Mouse (Mus musculus) MEL (cell line): ENCODE measurements around the gene 1700023F06Rik. TPM values are rescaled to one million over a fixed set of nuclear protein-coding genes. Genes with fewer than 3 reads are reported as not detected.

Experiments used
- DNase-seq: peaks from one replicate; pipeline ENCODE4 v3.0.0; 2011; ENCODE audit warnings: low read depth, low spot score
- H3K27ac ChIP-seq: 2 replicates; pipeline ENCODE4 v1.5.1; 2012; ENCODE audit warnings: low read depth, mild to moderate bottlenecking, control low read depth, low read length, moderate library complexity; ENCODE audit not compliant: control insufficient read depth
- H3K27me3 ChIP-seq, 2 experiments: fragments of 150-350 bp in 1 of 2; sonication (generic) in 1 of 2; 2 replicates each; pipeline ENCODE4 v1.6.1; 2012; ENCODE audit warnings: low read length in 2 of 2, mild to moderate bottlenecking in 2 of 2, improper control_type of control experiment in 1 of 2, moderate library complexity in 1 of 2; ENCODE audit not compliant: insufficient read depth in 2 of 2, control insufficient read depth in 1 of 2
- H3K36me3 ChIP-seq, 2 experiments: 2 replicates each; pipeline ENCODE4 v1.6.1; 2012 to 2014; ENCODE audit warnings: low read length in 2 of 2, improper control_type of control experiment in 1 of 2, inconsistent platforms in 1 of 2, mild to moderate bottlenecking in 1 of 2; ENCODE audit not compliant: insufficient read depth in 2 of 2, control insufficient read depth in 1 of 2
- H3K4me1 ChIP-seq, 2 experiments: fragments of 150-350 bp in 1 of 2; sonication (generic) in 1 of 2; 2 replicates each; pipeline ENCODE4 v1.6.1; 2012; ENCODE audit warnings: low read length in 2 of 2, improper control_type of control experiment in 1 of 2, mild to moderate bottlenecking in 1 of 2; ENCODE audit not compliant: insufficient read depth in 2 of 2, control insufficient read depth in 1 of 2
- H3K4me3 ChIP-seq, 2 experiments: fragments of 150-350 bp in 1 of 2; sonication (generic) in 1 of 2; 2 replicates each; pipeline ENCODE4 v1.5.1; 2012; ENCODE audit warnings: low read depth in 2 of 2, low read length in 2 of 2, mild to moderate bottlenecking in 2 of 2, moderate library complexity in 2 of 2, control low read depth in 1 of 2, improper control_type of control experiment in 1 of 2; ENCODE audit not compliant: control insufficient read depth in 1 of 2, insufficient read depth in 1 of 2
- H3K79me2 ChIP-seq: 2 replicates; pipeline ENCODE4 v1.6.1; 2012; ENCODE audit warnings: mild to moderate bottlenecking, low read length, moderate library complexity; ENCODE audit not compliant: control insufficient read depth, poor library complexity, insufficient read depth
- H3K9ac ChIP-seq: 2 replicates; pipeline ENCODE4 v1.6.1; 2012; ENCODE audit warnings: low read depth, mild to moderate bottlenecking, control low read depth, low read length, moderate library complexity; ENCODE audit not compliant: control insufficient read depth, poor library complexity, severe bottlenecking
- H3K9me3 ChIP-seq: fragments of 150-350 bp; sonication (generic); replicated peaks from 2 replicates; pipeline ENCODE4 v1.6.1; 2012; ENCODE audit warnings: mild to moderate bottlenecking, low read length, improper control_type of control experiment, moderate library complexity; ENCODE audit not compliant: insufficient read depth
- CHD1 ChIP-seq: IDR thresholded peaks from 2 replicates; pipeline ENCODE4 v1.6.1; 2012; ENCODE audit warnings: low read depth, mild to moderate bottlenecking, inconsistent platforms, low read length, improper control_type of control experiment
- ELF1 ChIP-seq: IDR thresholded peaks from 2 replicates; pipeline ENCODE4 v1.6.1; 2014; ENCODE audit warnings: low read depth, mild to moderate bottlenecking, inconsistent platforms, low read length, improper control_type of control experiment, moderate library complexity
- EP300 ChIP-seq, 2 experiments: IDR thresholded peaks; 2 replicates each; pipeline ENCODE4 v1.6.1; 2011; ENCODE audit warnings: improper control_type of control experiment in 2 of 2, low read length in 2 of 2, low read depth in 1 of 2, mild to moderate bottlenecking in 1 of 2
- ETS1 ChIP-seq: IDR thresholded peaks from 2 replicates; pipeline ENCODE4 v1.6.1; 2012; ENCODE audit warnings: low read depth, mild to moderate bottlenecking, inconsistent platforms, low read length, improper control_type of control experiment, moderate library complexity
- GATA1 ChIP-seq: IDR thresholded peaks from 2 replicates; pipeline ENCODE4 v1.6.1; 2011; ENCODE audit warnings: low read depth, low read length, improper control_type of control experiment
- KAT2A ChIP-seq: conservative IDR thresholded peaks from 2 replicates; pipeline ENCODE4 v1.6.1; 2012; ENCODE audit warnings: low read depth, low read length, improper control_type of control experiment, inconsistent platforms
- MAFK ChIP-seq: IDR thresholded peaks from 2 replicates; pipeline ENCODE4 v1.6.1; 2011; ENCODE audit warnings: low read depth, mild to moderate bottlenecking, low read length, improper control_type of control experiment, borderline replicate concordance
- MAZ ChIP-seq: IDR thresholded peaks from 2 replicates; pipeline ENCODE4 v1.6.1; 2012; ENCODE audit warnings: low read depth, mild to moderate bottlenecking, inconsistent platforms, low read length, improper control_type of control experiment
- MXI1 ChIP-seq: IDR thresholded peaks from 2 replicates; pipeline ENCODE4 v1.6.1; 2011; ENCODE audit warnings: mild to moderate bottlenecking, low read depth, low read length, improper control_type of control experiment
- MYC ChIP-seq: IDR thresholded peaks from 2 replicates; pipeline ENCODE4 v1.6.1; 2011; ENCODE audit warnings: low read depth, mild to moderate bottlenecking, low read length, improper control_type of control experiment, moderate library complexity
- NELFE ChIP-seq: IDR thresholded peaks from 2 replicates; pipeline ENCODE4 v1.6.1; 2011; ENCODE audit warnings: low read depth, low read length, improper control_type of control experiment
- NRF1 ChIP-seq: IDR thresholded peaks from 2 replicates; pipeline ENCODE4 v1.6.1; 2014; ENCODE audit warnings: low read depth, mild to moderate bottlenecking, inconsistent platforms, low read length, improper control_type of control experiment, moderate library complexity; ENCODE audit not compliant: poor library complexity, insufficient read depth, severe bottlenecking
- POLR2A ChIP-seq, 2 experiments: IDR thresholded peaks; 2 replicates each; pipeline ENCODE4 v1.6.1; 2011 to 2012; ENCODE audit warnings: low read length in 2 of 2, mild to moderate bottlenecking in 2 of 2, control low read depth in 1 of 2, improper control_type of control experiment in 1 of 2, low read depth in 1 of 2, moderate library complexity in 1 of 2; ENCODE audit not compliant: control insufficient read depth in 1 of 2, insufficient read depth in 1 of 2, poor library complexity in 1 of 2
- POLR2AphosphoS5 ChIP-seq: IDR thresholded peaks from 2 replicates; pipeline ENCODE4 v1.6.1; 2012; ENCODE audit warnings: low read depth, borderline replicate concordance, mild to moderate bottlenecking, inconsistent platforms, low read length, moderate library complexity, mixed read lengths
- RAD21 ChIP-seq: IDR thresholded peaks from 2 replicates; pipeline ENCODE4 v1.6.1; 2011; ENCODE audit warnings: mild to moderate bottlenecking, low read depth, low read length, improper control_type of control experiment
- SIN3A ChIP-seq: IDR thresholded peaks from 2 replicates; pipeline ENCODE4 v1.6.1; 2012; ENCODE audit warnings: low read length, improper control_type of control experiment, inconsistent platforms
- SMC3 ChIP-seq: IDR thresholded peaks from 2 replicates; pipeline ENCODE4 v1.6.1; 2011; ENCODE audit warnings: low read depth, low read length, improper control_type of control experiment
- TCF12 ChIP-seq: IDR thresholded peaks from 2 replicates; pipeline ENCODE4 v1.6.1; 2014; ENCODE audit warnings: low read depth, mild to moderate bottlenecking, inconsistent platforms, low read length, improper control_type of control experiment, moderate library complexity
- UBTF ChIP-seq: IDR thresholded peaks from 2 replicates; pipeline ENCODE4 v1.6.1; 2012; ENCODE audit warnings: low read depth, mild to moderate bottlenecking, inconsistent platforms, low read length, improper control_type of control experiment, moderate library complexity, borderline replicate concordance; ENCODE audit not compliant: insufficient read depth
- USF2 ChIP-seq, 2 experiments: IDR thresholded peaks; 2 replicates each; pipeline ENCODE4 v1.6.1; 2011 to 2012; ENCODE audit warnings: improper control_type of control experiment in 2 of 2, low read length in 2 of 2, borderline replicate concordance in 1 of 2, inconsistent platforms in 1 of 2, low read depth in 1 of 2, mild to moderate bottlenecking in 1 of 2; ENCODE audit not compliant: insufficient read depth in 1 of 2
- ZMIZ1 ChIP-seq: IDR thresholded peaks from 2 replicates; pipeline ENCODE4 v1.6.1; 2012; ENCODE audit warnings: low read depth, mild to moderate bottlenecking, inconsistent platforms, low read length, improper control_type of control experiment, moderate library complexity
- ZNF384 ChIP-seq: IDR thresholded peaks from 2 replicates; pipeline ENCODE4 v1.6.1; 2012; ENCODE audit warnings: low read depth, mild to moderate bottlenecking, inconsistent platforms, low read length, improper control_type of control experiment
- polyA plus RNA-seq, 2 experiments: library from polyadenylated mRNA; stranded (reverse) in 1 of 2; unstranded in 1 of 2; fragments of >175 nt in 1 of 2; fragments of >200 nt in 1 of 2; gene quantifications; 2 replicates each; pipeline versions ENCODE4 v1.2.1 to v1.2.4; 2012; ENCODE audit warnings: low replicate concordance in 2 of 2, low read depth in 1 of 2; ENCODE audit not compliant: insufficient read length in 2 of 2, insufficient read depth in 1 of 2, missing spikeins in 1 of 2
- total RNA-seq: library from RNA; depleted of rRNA; stranded (reverse); fragments of 300-350 nt; gene quantifications from 2 replicates; pipeline ENCODE4 v1.2.3, GENCODE M21; 2012

Gene 1700023F06Rik
- total and polyA plus RNA-seq, 3 experiments = not detected

DNA sequence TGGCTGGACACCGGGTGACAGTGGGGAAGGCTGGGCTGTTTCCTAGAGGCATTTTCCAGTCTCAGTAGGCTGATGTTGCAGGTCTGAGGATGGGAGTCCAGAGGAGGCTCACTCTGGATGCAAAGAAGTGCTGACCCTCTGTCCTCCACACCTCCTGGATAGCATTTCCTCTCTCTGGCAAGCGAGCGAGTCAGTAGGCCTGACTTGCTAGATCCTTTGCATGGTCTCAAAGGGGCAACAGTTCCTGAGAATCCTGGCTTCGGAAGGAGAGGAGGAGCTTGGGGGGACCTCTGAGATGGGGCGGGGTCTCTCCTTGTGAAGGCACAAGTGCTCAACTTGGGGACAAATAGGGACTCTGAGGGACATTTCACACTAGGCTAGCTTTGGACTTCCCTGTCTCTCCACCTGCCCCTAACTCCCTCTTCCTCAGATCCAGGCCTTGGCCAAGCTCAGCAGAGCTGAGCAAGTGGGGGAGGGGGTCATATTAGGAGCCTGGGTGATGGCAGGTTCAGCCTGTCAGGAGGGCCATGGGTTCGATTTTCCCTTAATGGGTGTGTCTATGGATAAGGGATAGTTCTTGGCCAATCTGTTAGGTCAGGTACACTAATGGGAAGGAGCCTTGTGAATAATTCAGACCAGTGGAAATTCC lies 35.8 kb downstream of the 1700023F06Rik start:
- Histone ChIP-seq H3K27ac (no peak overlapping the region), H3K27me3 (peaks cover 3 to 12% of the 10 kb centered on the region in 2 experiments; a peak in 3 of 4 replicates), H3K9ac (no peak overlapping the region), H3K36me3 (peaks cover 0 to 16% of the 10 kb centered on the region in 2 experiments; a peak in 2 of 4 replicates), H3K4me1 (peaks cover 7 to 27% of the 10 kb centered on the region in 2 experiments; a peak in 3 of 4 replicates), H3K9me3 (no peaks in the 10 kb centered on the region), H3K79me2 (no peaks in the 10 kb centered on the region; the same call in 1 of the 2 replicates), H3K4me3 (no peak overlapping the region)
- TF ChIP-seq ZMIZ1 = no peak
- no peak for TF ChIP-seq EP300 (IDR thresholded peaks at IDR 0.05; ENCODE audit: low read depth in 1 of 2, low read length in 2 of 2)
- no peak for TF ChIP-seq NRF1
- no peak for TF ChIP-seq SMC3
- no peak for TF ChIP-seq GATA1
- no peak for TF ChIP-seq ELF1
- TF ChIP-seq MAZ = no peak
- TF ChIP-seq MXI1 = no peak
- TF ChIP-seq UBTF = no peak
- TF ChIP-seq ETS1 = no peak
- no peak for TF ChIP-seq CHD1
- no peak for TF ChIP-seq RAD21
- no peak for DNase-seq

DNA sequence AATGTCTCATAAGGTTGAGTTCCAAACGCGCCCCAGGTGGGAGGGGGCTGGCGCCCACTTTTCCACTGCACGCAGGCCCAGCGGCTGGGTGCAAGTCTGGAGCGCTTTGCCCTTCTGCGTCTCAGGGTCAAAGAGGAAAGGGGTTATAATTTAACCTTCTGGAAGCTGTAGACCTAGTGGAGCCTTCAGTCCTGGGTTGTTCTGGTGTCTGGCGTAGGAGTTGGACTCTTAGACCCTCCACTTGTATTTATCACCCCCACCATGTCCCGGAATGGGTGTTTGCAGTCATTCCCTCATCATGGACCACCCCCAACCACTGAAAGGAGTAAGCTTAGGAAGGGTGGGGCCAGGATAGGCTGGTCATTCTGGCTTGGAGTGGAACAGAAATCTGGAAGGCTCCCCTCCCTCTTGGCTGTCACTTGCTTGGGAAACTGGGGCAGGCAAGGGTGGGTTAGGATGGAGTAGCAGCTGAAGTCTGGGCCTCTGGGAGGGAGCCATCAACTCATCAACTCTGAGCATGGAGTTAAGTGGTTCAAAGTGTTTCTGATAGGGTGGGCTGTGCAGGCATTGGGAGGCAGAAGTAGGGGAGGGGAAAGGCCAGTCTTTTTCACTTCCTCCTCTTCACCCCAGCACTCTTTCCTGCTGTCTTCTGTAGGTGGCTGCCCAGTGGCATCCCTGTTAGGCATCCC lies 36.5 kb downstream of the 1700023F06Rik start:
- H3K27me3 ChIP-seq = peaks cover 3 to 12% of the 10 kb centered on the region in 2 experiments; a peak in 3 of 4 replicates
- TF ChIP-seq USF2 (IDR thresholded peaks at IDR 0.05; ENCODE audit: borderline replicate concordance in 1 of 2, insufficient read depth in 1 of 2, low read depth in 1 of 2, low read length in 2 of 2) (no peak), TCF12 (no peak), MAFK (no peak), MYC (no peak), CHD1 (no peak), ZNF384 (no peak), NELFE (no peak), EP300 (IDR thresholded peaks at IDR 0.05; ENCODE audit: low read depth in 1 of 2, low read length in 2 of 2) (no peak), RAD21 (no peak), POLR2AphosphoS5 (no peak), SIN3A (no peak), UBTF (no peak), POLR2A (IDR thresholded peaks at IDR 0.05; ENCODE audit: control insufficient read depth in 1 of 2, insufficient read depth in 1 of 2, low read depth in 1 of 2, low read length in 2 of 2, poor library complexity in 1 of 2) (no peak), ZMIZ1 (no peak), SMC3 (no peak), KAT2A (no peak), GATA1 (no peak)
- TF ChIP-seq, all 39 proteins: peak for 0
- Histone ChIP-seq H3K9ac (no peak overlapping the region), H3K27ac (no peak overlapping the region), H3K9me3 (no peaks in the 10 kb centered on the region), H3K36me3 (peaks cover 0 to 16% of the 10 kb centered on the region in 2 experiments; a peak in 2 of 4 replicates), H3K79me2 (no peaks in the 10 kb centered on the region; the same call in 1 of the 2 replicates), H3K4me3 (no peak overlapping the region; a peak in 1 of 4 replicates), H3K4me1 (peaks cover 7 to 27% of the 10 kb centered on the region in 2 experiments; a peak in 3 of 4 replicates)
- no peak for DNase-seq
